Mouse (Mus musculus): ENCODE results near the gene BC052040.

DNA sequence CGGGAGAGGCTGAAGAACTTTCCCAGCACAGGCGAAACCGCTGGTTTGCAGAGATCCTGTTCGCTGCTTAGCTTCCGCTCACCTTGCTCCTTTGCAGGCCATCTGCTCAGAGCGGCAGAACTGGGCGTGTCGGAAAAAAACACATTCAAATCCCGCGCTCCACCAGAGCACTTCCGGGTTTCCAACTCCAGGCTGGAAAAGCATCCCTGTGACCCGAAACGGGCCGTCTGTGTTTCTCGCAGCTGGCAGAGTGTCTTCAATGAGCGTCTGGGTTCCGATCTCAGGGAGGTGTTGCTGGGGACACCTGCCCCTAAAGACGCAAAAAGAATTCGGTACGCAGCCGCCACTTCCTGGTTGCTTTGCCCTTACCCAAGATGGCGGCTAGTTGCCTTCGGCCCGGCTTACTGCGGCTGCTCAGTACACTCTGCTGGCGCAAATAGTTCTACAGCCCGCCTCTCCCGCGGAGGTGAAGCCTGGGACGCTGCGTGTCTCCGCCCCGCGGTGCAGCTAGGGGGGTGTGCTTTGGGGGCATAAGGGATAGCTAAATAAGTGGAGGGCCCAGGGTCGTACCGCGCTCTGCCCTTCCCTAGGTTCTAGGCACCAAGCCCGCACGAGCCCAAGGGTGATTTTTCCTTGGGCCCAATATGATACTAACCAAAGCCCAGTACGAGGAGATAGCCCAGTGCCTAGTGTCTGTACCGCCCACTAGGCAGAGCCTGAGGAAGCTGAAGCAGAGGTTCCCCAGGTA lies at the start of gene BC052040:
- TF ChIP-seq CTCF (IDR thresholded peaks at IDR 0.05; ENCODE audit: low read depth, low read length) (no peak), TAL1 (conservative IDR thresholded peaks at IDR 0.05; ENCODE audit: low read depth, low read length) (no peak)

Data from G1E (cell line).